Mouse (Mus musculus) embryonic facial prominence, embryonic 13.5 days (tissue): ENCODE results near the gene Cntn4. TPM values are rescaled to one million over a fixed set of nuclear protein-coding genes. Genes with fewer than 3 reads are reported as not detected.
A peak's percentile ranks its signal among the peaks of the same experiment; 100 is the strongest.

Source experiments
- ATAC-seq: fragments of 200-750 bp; cut with Nextera tagmentation; 2 replicates; pipeline ENCODE4 v1.8.0; 2017; ENCODE audit warnings: low read depth; ENCODE audit not compliant: insufficient number of reproducible peaks, insufficient read depth, low FRiP score, low TSS enrichment
- H3K27ac ChIP-seq: fragments of 300-500 bp; sonication (generic); 2 replicates; pipeline ENCODE4 v1.5.1; 2015; ENCODE audit warnings: moderate library complexity, mild to moderate bottlenecking, inconsistent platforms
- H3K27me3 ChIP-seq: fragments of 300-500 bp; sonication (generic); 2 replicates; pipeline ENCODE4 v1.6.1; 2015; ENCODE audit warnings: mild to moderate bottlenecking, inconsistent platforms
- H3K36me3 ChIP-seq: fragments of 300-500 bp; sonication (generic); 2 replicates; pipeline ENCODE4 v1.6.1; 2015; ENCODE audit warnings: mild to moderate bottlenecking, inconsistent platforms
- H3K4me1 ChIP-seq: fragments of 300-500 bp; sonication (generic); 2 replicates; pipeline ENCODE4 v1.6.1; 2015; ENCODE audit warnings: inconsistent platforms
- H3K4me2 ChIP-seq: fragments of 300-500 bp; sonication (generic); 2 replicates; pipeline ENCODE4 v1.6.1; 2015; ENCODE audit warnings: moderate library complexity, mild to moderate bottlenecking, inconsistent platforms
- H3K4me3 ChIP-seq: fragments of 300-500 bp; sonication (generic); 2 replicates; pipeline ENCODE4 v1.5.1; 2015; ENCODE audit warnings: mild to moderate bottlenecking, inconsistent platforms
- H3K9ac ChIP-seq: fragments of 300-500 bp; sonication (generic); 2 replicates; pipeline ENCODE4 v1.6.1; 2015; ENCODE audit warnings: mild to moderate bottlenecking, inconsistent platforms
- H3K9me3 ChIP-seq: fragments of 300-500 bp; sonication (generic); 2 replicates; pipeline ENCODE4 v1.6.1; 2016; ENCODE audit warnings: inconsistent platforms
- WGBS: fragments of 180-500 bp; shearing (Covaris S2); methylation state at CpG from one replicate; pipeline ENCODE4 v1.1.7; 2015; ENCODE audit warnings: mixed read lengths; 5-methylcytosine and 5-hydroxymethylcytosine counted together
- polyA plus RNA-seq: library from polyadenylated mRNA; unstranded; fragments of >200 nt; fragmentation: Nextera tagmentation; extraction: Ambion mirVana; gene quantifications from 2 replicates; pipeline ENCODE4 v1.2.1, GENCODE M21; 2015

Cntn4 gene
- polyA plus RNA-seq, 1 experiment from 2014 or later: 13.3 TPM

DNA sequence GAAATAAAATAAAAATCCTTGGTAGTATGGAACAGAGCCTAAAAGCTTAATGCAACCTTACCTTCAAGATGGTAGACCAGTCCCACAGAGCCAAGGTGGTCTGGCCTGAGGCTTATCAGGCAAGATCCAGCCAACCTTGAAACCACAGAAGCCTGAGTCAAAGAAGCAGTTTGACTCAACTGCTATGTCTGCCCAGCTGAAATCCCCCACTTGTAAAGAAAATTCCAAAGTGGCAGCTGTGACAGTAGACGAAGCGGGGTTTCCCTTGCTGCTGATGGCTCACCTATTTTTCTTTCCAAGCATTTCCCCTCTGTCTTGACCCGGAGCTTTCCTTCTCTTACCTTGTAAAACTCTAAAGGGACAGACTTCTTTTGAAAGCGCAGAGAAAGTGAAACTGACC, 1048.2 kb downstream of the Cntn4 start:
- no peak overlapping the region for H3K27ac ChIP-seq
- H3K9ac ChIP-seq: no peak overlapping the region
- H3K4me3 ChIP-seq: no peak overlapping the region
- H3K27me3 ChIP-seq: no peaks in the 10 kb centered on the region
- no peaks in the 10 kb centered on the region for H3K9me3 ChIP-seq
- WGBS: 90% methylated on average over 4 of the region's 4 CpGs
- no peaks in the 10 kb centered on the region for H3K4me1 ChIP-seq
- no peak for ATAC-seq
- no peak overlapping the region for H3K4me2 ChIP-seq
- no peaks in the 10 kb centered on the region for H3K36me3 ChIP-seq

DNA sequence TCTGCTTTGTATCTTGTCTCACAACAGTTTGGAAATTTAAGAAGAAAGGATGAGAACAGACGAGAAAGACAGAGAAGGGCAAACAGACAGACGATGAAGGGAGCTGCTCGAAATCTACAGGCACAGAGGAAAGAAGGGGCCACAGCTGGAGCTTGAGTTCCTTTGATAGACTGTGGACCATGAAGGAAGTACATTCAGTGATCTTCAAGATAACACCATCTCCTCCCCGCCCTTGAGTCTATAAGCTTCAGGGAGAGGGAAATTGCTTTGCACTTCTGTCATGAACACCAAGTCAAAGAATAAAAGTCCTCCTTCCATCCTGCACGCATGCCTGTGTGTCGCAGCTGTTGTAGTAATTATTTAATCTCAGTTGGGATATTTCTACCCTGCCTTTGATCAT, 1048.6 kb downstream of the Cntn4 start:
- 74% methylated on average over 6 of the region's 6 CpGs for WGBS
- Histone ChIP-seq H3K9me3 (no peaks in the 10 kb centered on the region), H3K4me2 (no peak overlapping the region), H3K36me3 (no peaks in the 10 kb centered on the region), H3K4me1 (no peaks in the 10 kb centered on the region), H3K27ac (no peak overlapping the region), H3K4me3 (no peak overlapping the region), H3K27me3 (no peaks in the 10 kb centered on the region), H3K9ac (no peak overlapping the region)
- no peak for ATAC-seq

DNA sequence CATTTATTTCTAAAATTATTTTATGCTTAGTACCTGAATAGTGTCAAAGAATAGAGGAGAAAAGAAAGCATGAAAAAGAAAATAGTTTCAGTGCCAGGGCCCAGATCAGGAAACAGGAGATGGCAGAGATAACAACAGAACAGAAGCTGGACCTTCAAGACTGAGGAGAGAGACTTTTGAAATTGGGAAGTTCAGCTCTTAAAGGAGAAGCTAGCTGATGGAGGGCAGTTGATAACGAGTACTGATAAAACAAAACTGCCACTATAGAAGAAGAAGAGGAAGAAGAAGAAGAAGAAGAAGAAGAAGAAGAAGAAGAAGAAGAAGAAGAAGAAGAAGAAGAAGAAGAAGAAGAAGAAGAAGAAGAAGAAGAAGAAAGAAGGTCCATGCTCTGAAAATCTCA, 1050.2 kb downstream of the Cntn4 start:
- Histone ChIP-seq H3K9ac (no peak overlapping the region), H3K27ac (no peak overlapping the region), H3K4me3 (no peak overlapping the region), H3K4me2 (no peak overlapping the region), H3K36me3 (no peaks in the 10 kb centered on the region), H3K4me1 (no peaks in the 10 kb centered on the region), H3K27me3 (no peaks in the 10 kb centered on the region), H3K9me3 (no peaks in the 10 kb centered on the region)
- 92% methylated on average over 1 of the region's 1 CpGs for WGBS
- ATAC-seq: no peak

DNA sequence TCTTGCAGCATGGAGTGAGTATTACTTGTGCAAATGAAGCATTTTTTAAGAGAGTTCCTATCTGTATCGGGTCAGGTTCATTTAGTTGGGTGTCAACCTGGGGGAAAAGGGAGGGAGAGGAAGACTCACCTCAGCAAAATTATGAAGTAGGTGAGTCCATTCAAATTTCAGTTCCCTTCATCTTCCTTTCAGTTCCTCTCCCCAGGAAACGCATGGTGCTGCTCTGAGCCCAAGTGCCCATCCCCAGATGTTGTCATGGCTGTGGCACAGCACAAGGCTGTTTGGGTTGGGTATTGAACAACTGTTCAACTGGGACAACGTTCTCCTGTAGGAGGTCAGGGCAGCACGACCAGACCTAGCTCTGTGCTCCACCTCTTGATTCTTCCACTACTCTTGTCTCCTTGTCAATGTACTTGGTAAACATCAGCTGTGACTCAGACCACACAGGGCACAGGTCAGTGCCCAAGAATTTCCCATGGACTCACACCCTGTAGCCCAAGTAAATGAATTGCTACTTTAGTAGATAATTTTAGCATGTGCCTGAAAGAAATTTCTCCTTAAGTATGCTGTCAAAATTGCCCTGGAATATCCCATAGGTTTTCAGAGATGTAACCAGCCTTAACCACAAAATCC, 1052.3 kb downstream of the Cntn4 start:
- H3K27me3 ChIP-seq: no peaks in the 10 kb centered on the region
- H3K4me3 ChIP-seq: no peak overlapping the region
- H3K27ac ChIP-seq: no peak overlapping the region
- no peaks in the 10 kb centered on the region for H3K9me3 ChIP-seq
- H3K9ac ChIP-seq: no peak overlapping the region
- H3K4me2 ChIP-seq: no peak overlapping the region
- no peaks in the 10 kb centered on the region for H3K4me1 ChIP-seq
- no peak for ATAC-seq
- H3K36me3 ChIP-seq: no peaks in the 10 kb centered on the region
- WGBS: 82% methylated on average over 4 of the region's 4 CpGs

DNA sequence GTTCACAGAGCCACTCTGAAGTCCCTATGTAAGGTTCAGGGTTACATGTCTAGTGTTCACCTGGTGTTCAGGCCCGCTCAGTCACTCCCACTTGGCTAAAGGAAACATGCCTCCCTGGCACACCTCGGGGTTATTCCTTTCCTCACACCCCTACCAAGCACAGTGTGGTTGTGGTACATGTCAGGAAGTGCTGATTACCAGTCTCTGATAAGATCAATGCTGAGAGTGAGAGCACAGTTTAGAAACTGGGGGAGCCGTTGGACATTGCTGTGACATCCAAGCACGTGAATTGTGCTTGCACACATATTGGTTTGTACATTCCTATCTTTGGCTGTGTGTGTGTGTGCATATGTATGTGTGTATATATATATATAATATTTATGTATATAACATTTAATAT, 1055.1 kb downstream of the Cntn4 start:
- no peak overlapping the region for H3K4me2 ChIP-seq
- no peak overlapping the region for H3K27ac ChIP-seq
- H3K36me3 ChIP-seq: no peaks in the 10 kb centered on the region
- 0 out of 2 replicates have a peak, but pooled peaks have one; percentile 37 for ATAC-seq
- H3K9ac ChIP-seq: no peak overlapping the region
- H3K4me1 ChIP-seq: no peaks in the 10 kb centered on the region
- H3K4me3 ChIP-seq: no peak overlapping the region
- H3K9me3 ChIP-seq: no peaks in the 10 kb centered on the region
- 78% methylated on average over 4 of the region's 4 CpGs for WGBS
- no peaks in the 10 kb centered on the region for H3K27me3 ChIP-seq

DNA sequence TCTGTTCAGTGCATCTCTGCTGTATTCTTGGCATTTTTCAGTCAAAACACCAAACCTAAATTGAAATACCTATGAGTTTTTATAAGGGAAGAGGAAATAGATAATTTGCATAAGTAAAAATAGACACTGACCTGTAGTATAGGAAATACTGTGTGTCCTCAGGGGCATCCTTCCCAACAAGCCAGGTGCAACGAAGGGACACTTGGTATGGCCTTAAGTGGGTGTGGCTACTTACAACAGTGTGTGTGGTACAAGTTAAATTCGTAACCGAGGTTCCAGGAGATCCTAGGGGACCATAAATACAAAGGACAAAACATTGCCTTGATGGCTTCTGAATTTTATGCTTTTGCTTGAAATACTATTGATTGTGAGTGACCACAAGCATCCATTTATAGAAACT, 1060.8 kb downstream of the Cntn4 start:
- H3K36me3 ChIP-seq: no peaks in the 10 kb centered on the region
- H3K4me2 ChIP-seq: no peak overlapping the region
- H3K9ac ChIP-seq: no peak overlapping the region
- H3K4me1 ChIP-seq: no peaks in the 10 kb centered on the region
- ATAC-seq: no peak
- H3K27me3 ChIP-seq: no peaks in the 10 kb centered on the region
- no peak overlapping the region for H3K4me3 ChIP-seq
- H3K27ac ChIP-seq: no peak overlapping the region
- 70% methylated on average over 3 of the region's 3 CpGs for WGBS
- H3K9me3 ChIP-seq: no peaks in the 10 kb centered on the region

DNA sequence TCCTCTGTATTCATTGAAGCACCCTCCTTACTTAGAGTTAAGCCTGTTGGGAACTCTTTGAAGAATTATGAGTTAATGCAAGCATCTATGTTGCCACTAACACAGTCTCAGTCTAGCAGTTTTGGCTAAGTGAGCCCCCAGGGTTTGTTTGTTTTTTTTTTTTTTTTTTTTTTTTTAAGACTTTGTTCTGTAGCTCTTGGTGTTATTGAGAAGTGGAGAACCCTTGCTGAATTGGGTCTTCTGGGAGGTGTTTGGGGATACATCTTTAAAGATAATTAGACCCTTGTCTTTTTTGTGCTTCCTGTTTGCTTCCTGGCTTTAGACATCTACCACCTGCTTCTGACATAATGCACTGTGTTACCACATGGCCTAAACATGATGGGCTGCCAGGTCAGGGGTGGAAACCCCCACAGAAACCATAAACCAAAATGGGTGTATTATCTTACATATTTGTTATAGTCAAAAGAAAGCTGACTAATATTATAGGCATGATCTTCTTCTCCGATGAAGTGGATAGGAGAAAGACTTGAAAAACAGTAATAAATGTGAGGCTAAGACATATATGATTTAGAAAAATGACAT, 1062.9 kb downstream of the Cntn4 start:
- no peak overlapping the region for H3K4me3 ChIP-seq
- no peak overlapping the region for H3K9ac ChIP-seq
- H3K27me3 ChIP-seq: no peaks in the 10 kb centered on the region
- H3K36me3 ChIP-seq: no peaks in the 10 kb centered on the region
- no peaks in the 10 kb centered on the region for H3K4me1 ChIP-seq
- H3K27ac ChIP-seq: no peak overlapping the region
- 97% methylated on average over 1 of the region's 1 CpGs for WGBS
- ATAC-seq: no peak
- H3K9me3 ChIP-seq: no peaks in the 10 kb centered on the region
- H3K4me2 ChIP-seq: no peak overlapping the region

DNA sequence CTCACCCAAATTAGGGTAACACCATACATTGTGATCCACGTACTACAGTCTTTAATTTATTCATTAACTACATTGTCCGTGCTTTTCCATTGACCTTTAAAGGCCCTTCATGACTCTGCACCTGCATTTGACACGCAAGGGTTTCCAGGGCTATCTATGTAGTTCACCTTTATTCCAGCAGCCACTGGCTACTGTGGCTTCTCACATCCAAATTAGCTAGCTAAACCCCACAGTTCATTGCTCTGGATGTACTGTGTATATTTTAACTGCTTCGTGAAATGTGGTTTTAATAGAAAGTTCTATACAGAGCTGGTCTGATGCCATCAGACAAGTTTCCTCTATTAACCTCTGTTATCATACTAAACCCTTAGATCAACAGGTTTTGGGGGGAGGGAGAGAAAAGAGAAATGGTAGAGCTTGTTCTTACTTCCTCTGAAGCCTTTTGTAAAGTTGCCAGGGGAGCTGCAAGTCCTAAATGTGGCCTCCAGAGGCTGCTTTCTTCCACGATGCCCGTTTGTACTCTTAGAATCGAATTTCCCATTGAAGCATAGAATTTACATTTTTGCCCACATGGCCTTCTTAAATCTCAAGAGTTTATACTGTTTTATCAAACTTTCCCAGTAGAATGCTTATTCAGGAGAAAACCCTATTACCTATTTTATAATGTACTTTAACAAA, 1066.2 kb downstream of the Cntn4 start:
- Histone ChIP-seq H3K4me1 (no peaks in the 10 kb centered on the region), H3K27ac (no peak overlapping the region), H3K4me3 (no peak overlapping the region), H3K9me3 (no peaks in the 10 kb centered on the region), H3K36me3 (no peaks in the 10 kb centered on the region), H3K4me2 (no peak overlapping the region), H3K9ac (no peak overlapping the region), H3K27me3 (no peaks in the 10 kb centered on the region)
- no peak for ATAC-seq
- WGBS: 64% methylated on average over 7 of the region's 7 CpGs

DNA sequence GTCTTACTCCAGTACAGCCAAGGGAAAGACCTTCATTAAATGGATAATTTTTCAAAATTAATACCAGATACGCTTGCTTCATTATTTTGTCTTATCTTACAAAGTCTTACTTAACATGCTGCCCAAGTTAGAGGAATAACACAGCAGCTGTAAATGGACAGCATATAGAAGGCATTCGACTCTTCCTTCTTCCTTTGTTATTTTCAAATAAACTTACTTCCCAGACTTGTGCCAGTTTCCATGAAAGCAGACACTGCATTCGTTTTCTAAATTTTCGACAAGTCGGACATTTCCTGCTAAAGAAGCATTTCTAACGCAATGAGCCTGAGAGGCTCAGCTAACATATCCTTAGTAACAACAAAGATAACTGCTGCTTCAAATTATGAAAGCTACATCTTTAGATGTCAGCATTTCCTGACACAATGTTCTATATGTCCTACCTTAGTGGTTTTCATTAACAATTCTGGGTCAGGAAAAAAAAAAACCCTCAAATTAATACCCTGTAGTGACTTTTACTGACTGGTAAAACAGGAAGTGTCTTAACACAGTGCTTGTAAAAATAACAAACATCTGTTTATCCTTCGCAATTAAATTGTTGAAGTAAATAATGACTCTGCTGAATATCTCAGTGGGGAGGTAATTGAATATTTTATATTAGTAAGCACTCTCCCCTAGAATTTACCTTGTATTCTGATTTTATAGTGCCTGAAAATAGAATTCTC, 1068.4 kb downstream of the Cntn4 start:
- Histone ChIP-seq H3K4me2 (no peak overlapping the region), H3K27me3 (no peaks in the 10 kb centered on the region), H3K9ac (no peak overlapping the region), H3K36me3 (no peaks in the 10 kb centered on the region), H3K4me3 (no peak overlapping the region), H3K9me3 (no peaks in the 10 kb centered on the region), H3K27ac (no peak overlapping the region), H3K4me1 (no peaks in the 10 kb centered on the region)
- no peak for ATAC-seq
- WGBS: 60% methylated on average over 7 of the region's 7 CpGs

DNA sequence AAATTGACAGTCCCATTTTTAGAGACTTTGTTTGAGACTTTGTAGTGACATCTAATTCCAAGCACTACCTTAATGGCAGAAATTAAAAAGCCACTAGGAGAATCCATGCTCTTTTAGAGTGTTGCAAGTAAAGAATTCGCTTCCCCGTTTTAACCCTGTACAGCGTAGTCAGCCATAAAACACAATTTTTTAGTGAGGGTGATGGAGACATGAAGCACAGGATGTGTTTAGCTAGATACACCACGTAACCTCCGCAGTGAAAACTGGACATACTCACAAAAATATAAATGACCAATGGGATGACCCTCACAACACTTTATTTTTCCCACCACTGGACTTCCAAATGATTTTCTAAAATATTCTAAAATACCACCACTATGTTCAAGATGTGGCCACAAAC, 1069.8 kb downstream of the Cntn4 start:
- Histone ChIP-seq H3K9me3 (no peaks in the 10 kb centered on the region), H3K9ac (no peak overlapping the region), H3K36me3 (no peaks in the 10 kb centered on the region), H3K27ac (no peak overlapping the region), H3K27me3 (no peaks in the 10 kb centered on the region), H3K4me1 (no peaks in the 10 kb centered on the region), H3K4me3 (no peak overlapping the region), H3K4me2 (no peak overlapping the region)
- 87% methylated on average over 5 of the region's 5 CpGs for WGBS
- no peak for ATAC-seq

DNA sequence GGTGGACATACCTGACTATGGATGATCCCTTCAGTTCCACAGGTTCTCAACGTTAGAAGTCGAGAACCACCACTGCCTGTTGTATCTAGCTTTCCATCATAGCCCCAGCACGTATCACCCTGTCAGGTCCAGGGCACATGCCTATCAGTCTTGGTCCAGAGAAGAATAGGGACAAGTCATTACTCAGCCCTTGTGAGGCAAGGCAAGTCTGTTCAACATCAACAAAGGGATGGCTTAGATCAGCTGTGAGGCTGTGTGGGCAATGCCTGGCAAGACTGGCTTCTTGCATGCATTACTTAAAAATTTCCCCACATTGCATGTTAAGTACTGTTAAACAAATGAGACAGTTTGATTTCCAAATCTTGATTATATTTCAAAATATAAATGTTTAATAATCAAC, 1070.3 kb downstream of the Cntn4 start:
- H3K27me3 ChIP-seq: no peaks in the 10 kb centered on the region
- no peaks in the 10 kb centered on the region for H3K36me3 ChIP-seq
- WGBS: 82% methylated on average over 3 of the region's 3 CpGs
- no peak overlapping the region for H3K4me2 ChIP-seq
- H3K4me3 ChIP-seq: no peak overlapping the region
- no peaks in the 10 kb centered on the region for H3K4me1 ChIP-seq
- no peaks in the 10 kb centered on the region for H3K9me3 ChIP-seq
- no peak overlapping the region for H3K9ac ChIP-seq
- no peak for ATAC-seq
- H3K27ac ChIP-seq: no peak overlapping the region
